Mouse (Mus musculus) stomach, embryonic 15.5 days (tissue): Measurements from ENCODE around the gene Wdfy2. TPM values are rescaled to one million over a fixed set of nuclear protein-coding genes. Genes with fewer than 3 reads are reported as not detected.
A peak's percentile ranks its signal among the peaks of the same experiment; 100 is the strongest.

ENCODE experiments used
- ATAC-seq: fragments of 200-750 bp; cut with Nextera tagmentation; 2 replicates; pipeline ENCODE4 v1.8.0; 2017; ENCODE audit warnings: low read depth, moderate number of reproducible peaks, moderate TSS enrichment; ENCODE audit not compliant: insufficient read depth, low FRiP score
- H3K27ac ChIP-seq: fragments of 300-500 bp; sonication (generic); 2 replicates; pipeline ENCODE4 v1.5.1; 2015; ENCODE audit warnings: mild to moderate bottlenecking, inconsistent platforms
- H3K27me3 ChIP-seq: fragments of 300-500 bp; sonication (generic); replicated peaks from 2 replicates; pipeline ENCODE4 v1.6.1; 2015; ENCODE audit warnings: inconsistent platforms
- H3K36me3 ChIP-seq: fragments of 300-500 bp; sonication (generic); 2 replicates; pipeline ENCODE4 v1.6.1; 2015; ENCODE audit warnings: inconsistent platforms
- H3K4me1 ChIP-seq: fragments of 300-500 bp; sonication (generic); 2 replicates; pipeline ENCODE4 v1.6.1; 2015; ENCODE audit warnings: inconsistent platforms
- H3K4me2 ChIP-seq: fragments of 300-500 bp; sonication (generic); 2 replicates; pipeline ENCODE4 v1.6.1; 2015; ENCODE audit warnings: mild to moderate bottlenecking, inconsistent platforms
- H3K4me3 ChIP-seq: fragments of 300-500 bp; sonication (generic); replicated peaks from 2 replicates; pipeline ENCODE4 v1.5.1; 2015; ENCODE audit warnings: inconsistent platforms
- H3K9ac ChIP-seq: fragments of 300-500 bp; sonication (generic); 2 replicates; pipeline ENCODE4 v1.6.1; 2015; ENCODE audit warnings: inconsistent platforms
- H3K9me3 ChIP-seq: fragments of 300-500 bp; sonication (generic); 2 replicates; pipeline ENCODE4 v1.6.1; 2016; ENCODE audit warnings: inconsistent platforms
- WGBS: fragments of 180-500 bp; shearing (Covaris S2); methylation state at CpG from one replicate; pipeline ENCODE4 v1.1.7; 2015; 5-methylcytosine and 5-hydroxymethylcytosine counted together
- polyA plus RNA-seq: library from polyadenylated mRNA; unstranded; fragments of >200 nt; fragmentation: Nextera tagmentation; extraction: Ambion mirVana; gene quantifications from 2 replicates; pipeline ENCODE4 v1.2.1, GENCODE M21; 2015

Wdfy2 gene
- polyA plus RNA-seq, 1 experiment from 2014 or later: 5.0 TPM

GRCm38 (mm10) chr14:62867576-62867975, 30.1 kb downstream of the Wdfy2 start:
- H3K9me3 ChIP-seq: no peaks in the 10 kb centered on the region
- H3K4me3 ChIP-seq: no peak overlapping the region
- peaks cover 3% of the 10 kb centered on the region; the same call in 1 of the 2 replicates for H3K4me1 ChIP-seq
- no peak overlapping the region for H3K4me2 ChIP-seq
- H3K27ac ChIP-seq: no peak overlapping the region
- H3K36me3 ChIP-seq: no peaks in the 10 kb centered on the region
- no peak overlapping the region for H3K9ac ChIP-seq
- H3K27me3 ChIP-seq: no peaks in the 10 kb centered on the region
- no peak for ATAC-seq
- WGBS: 65% methylated on average over 1 of the region's 1 CpGs

GRCm38 (mm10) chr14:62868254-62868653, 30.8 kb downstream of the Wdfy2 start:
- WGBS: 45% methylated on average over 3 of the region's 3 CpGs

GRCm38 (mm10) chr14:62870238-62870638, 32.8 kb downstream of the Wdfy2 start:
- H3K9ac ChIP-seq: no peak overlapping the region
- H3K9me3 ChIP-seq: no peaks in the 10 kb centered on the region
- 97% methylated on average over 7 of the region's 7 CpGs for WGBS
- no peaks in the 10 kb centered on the region for H3K27me3 ChIP-seq
- no peak overlapping the region for H3K4me3 ChIP-seq
- H3K27ac ChIP-seq: no peak overlapping the region
- ATAC-seq: no peak
- H3K4me2 ChIP-seq: no peak overlapping the region
- H3K4me1 ChIP-seq: peaks cover 3% of the 10 kb centered on the region; the same call in 1 of the 2 replicates
- no peaks in the 10 kb centered on the region for H3K36me3 ChIP-seq

More at GRCm38 (mm10) chr14:62868254-62868653, 30.8 kb downstream of the Wdfy2 start:
- H3K36me3 ChIP-seq: no peaks in the 10 kb centered on the region
- no peak overlapping the region for H3K4me3 ChIP-seq
- no peak overlapping the region for H3K4me2 ChIP-seq
- no peak for ATAC-seq
- peaks cover 3% of the 10 kb centered on the region; the same call in 1 of the 2 replicates for H3K4me1 ChIP-seq
- H3K27ac ChIP-seq: no peak overlapping the region
- no peaks in the 10 kb centered on the region for H3K27me3 ChIP-seq
- no peaks in the 10 kb centered on the region for H3K9me3 ChIP-seq
- H3K9ac ChIP-seq: no peak overlapping the region

GRCm38 (mm10) chr14:62871431-62871830, 34.0 kb downstream of the Wdfy2 start:
- no peak for ATAC-seq

GRCm38 (mm10) chr14:62871932-62872331, 34.5 kb downstream of the Wdfy2 start:
- no peaks in the 10 kb centered on the region for H3K36me3 ChIP-seq
- H3K4me3 ChIP-seq: no peak overlapping the region
- H3K27ac ChIP-seq: no peak overlapping the region
- H3K9ac ChIP-seq: no peak overlapping the region
- WGBS: 77% methylated on average over 2 of the region's 2 CpGs
- H3K4me2 ChIP-seq: no peak overlapping the region
- peaks cover 3% of the 10 kb centered on the region; the same call in 1 of the 2 replicates for H3K4me1 ChIP-seq
- no peaks in the 10 kb centered on the region for H3K27me3 ChIP-seq
- ATAC-seq: no peak
- no peaks in the 10 kb centered on the region for H3K9me3 ChIP-seq

More at GRCm38 (mm10) chr14:62871431-62871830, 34.0 kb downstream of the Wdfy2 start:
- Histone ChIP-seq H3K27me3 (no peaks in the 10 kb centered on the region), H3K9ac (no peak overlapping the region), H3K36me3 (no peaks in the 10 kb centered on the region), H3K4me3 (no peak overlapping the region), H3K4me1 (peaks cover 3% of the 10 kb centered on the region; the same call in 1 of the 2 replicates), H3K27ac (no peak overlapping the region), H3K4me2 (no peak overlapping the region), H3K9me3 (no peaks in the 10 kb centered on the region)
- WGBS: 92% methylated on average over 5 of the region's 5 CpGs

- H3K36me3 ChIP-seq: no peaks in the 10 kb centered on the region
- no peak overlapping the region for H3K4me2 ChIP-seq
- 75% methylated on average over 4 of the region's 4 CpGs for WGBS
- H3K4me1 ChIP-seq: 0 out of 2 replicates have a peak, but pooled peaks cover under 1% of the 10 kb centered on the region
- no peak overlapping the region for H3K4me3 ChIP-seq
- H3K27me3 ChIP-seq: no peaks in the 10 kb centered on the region
- no peaks in the 10 kb centered on the region for H3K9me3 ChIP-seq
- no peak overlapping the region for H3K9ac ChIP-seq
- H3K27ac ChIP-seq: no peak overlapping the region
- no peak for ATAC-seq
Observed at GRCm38 (mm10) chr14:62873820-62874219, 36.3 kb downstream of the Wdfy2 start.

- H3K9ac ChIP-seq: no peak overlapping the region
- H3K4me3 ChIP-seq: no peak overlapping the region
- no peak overlapping the region for H3K27ac ChIP-seq
- no peaks in the 10 kb centered on the region for H3K27me3 ChIP-seq
- no peak overlapping the region for H3K4me2 ChIP-seq
- H3K4me1 ChIP-seq: 0 out of 2 replicates have a peak, but pooled peaks cover 4% of the 10 kb centered on the region
- no peaks in the 10 kb centered on the region for H3K9me3 ChIP-seq
- no peak for ATAC-seq
- no peaks in the 10 kb centered on the region for H3K36me3 ChIP-seq
- WGBS: 78% methylated on average over 8 of the region's 8 CpGs
Observed at GRCm38 (mm10) chr14:62874348-62874747, 36.9 kb downstream of the Wdfy2 start.

GRCm38 (mm10) chr14:62878076-62878475, 40.6 kb downstream of the Wdfy2 start:
- WGBS: 59% methylated on average over 6 of the region's 6 CpGs
- Histone ChIP-seq H3K9ac (no peak overlapping the region), H3K4me1 (0 out of 2 replicates have a peak, but pooled peaks cover 9% of the 10 kb centered on the region), H3K27me3 (no peaks in the 10 kb centered on the region), H3K4me2 (no peak overlapping the region), H3K36me3 (no peaks in the 10 kb centered on the region), H3K4me3 (no peak overlapping the region), H3K9me3 (no peaks in the 10 kb centered on the region), H3K27ac (no peak overlapping the region)
- ATAC-seq: peak; percentile 83

GRCm38 (mm10) chr14:62878634-62879430, 41.4 kb downstream of the Wdfy2 start:
- no peak overlapping the region for H3K27ac ChIP-seq
- no peaks in the 10 kb centered on the region for H3K27me3 ChIP-seq
- H3K4me2 ChIP-seq: no peak overlapping the region
- ATAC-seq: no peak; the same call in 1 of the 2 replicates
- H3K9me3 ChIP-seq: no peaks in the 10 kb centered on the region
- H3K4me3 ChIP-seq: no peak overlapping the region
- H3K36me3 ChIP-seq: no peaks in the 10 kb centered on the region
- H3K9ac ChIP-seq: no peak overlapping the region
- H3K4me1 ChIP-seq: 0 out of 2 replicates have a peak, but pooled peaks cover 9% of the 10 kb centered on the region
- WGBS: 68% methylated on average over 7 of the region's 7 CpGs

GRCm38 (mm10) chr14:62879497-62879896, 42.0 kb downstream of the Wdfy2 start:
- Histone ChIP-seq H3K9ac (no peak overlapping the region), H3K27ac (no peak overlapping the region), H3K36me3 (no peaks in the 10 kb centered on the region), H3K27me3 (no peaks in the 10 kb centered on the region), H3K4me3 (no peak overlapping the region), H3K4me1 (0 out of 2 replicates have a peak, but pooled peaks cover 9% of the 10 kb centered on the region), H3K4me2 (no peak overlapping the region), H3K9me3 (no peaks in the 10 kb centered on the region)
- ATAC-seq: peak; percentile 67; the same call in 1 of the 2 replicates
- 15% methylated on average over 5 of the region's 5 CpGs for WGBS

GRCm38 (mm10) chr14:62880084-62880851, 42.8 kb downstream of the Wdfy2 start:
- H3K9me3 ChIP-seq: no peaks in the 10 kb centered on the region
- 61% methylated on average over 5 of the region's 5 CpGs for WGBS
- no peak overlapping the region for H3K4me3 ChIP-seq
- H3K36me3 ChIP-seq: no peaks in the 10 kb centered on the region
- 0 out of 2 replicates have a peak, but pooled peaks cover 11% of the 10 kb centered on the region for H3K4me1 ChIP-seq
- no peak overlapping the region for H3K27ac ChIP-seq
- H3K27me3 ChIP-seq: no peaks in the 10 kb centered on the region
- no peak overlapping the region for H3K4me2 ChIP-seq
- no peak for ATAC-seq
- H3K9ac ChIP-seq: no peak overlapping the region
